Mouse (Mus musculus) gastrocnemius, adult 8-10 months (tissue): ENCODE data around the gene Gm45261. TPM values are rescaled to one million over a fixed set of nuclear protein-coding genes. Genes with fewer than 3 reads are reported as not detected.

Source experiments
- DNase-seq, 2 experiments: peaks; one replicate each; pipeline ENCODE4 v3.0.0; 2022; ENCODE audit warnings: low spot score in 2 of 2
- total RNA-seq, 4 experiments: library from RNA; stranded (reverse); gene quantifications; 2 replicates each; pipeline ENCODE4 v1.2.4; 2022

Gm45261 gene
- total RNA-seq = not detected

DNA sequence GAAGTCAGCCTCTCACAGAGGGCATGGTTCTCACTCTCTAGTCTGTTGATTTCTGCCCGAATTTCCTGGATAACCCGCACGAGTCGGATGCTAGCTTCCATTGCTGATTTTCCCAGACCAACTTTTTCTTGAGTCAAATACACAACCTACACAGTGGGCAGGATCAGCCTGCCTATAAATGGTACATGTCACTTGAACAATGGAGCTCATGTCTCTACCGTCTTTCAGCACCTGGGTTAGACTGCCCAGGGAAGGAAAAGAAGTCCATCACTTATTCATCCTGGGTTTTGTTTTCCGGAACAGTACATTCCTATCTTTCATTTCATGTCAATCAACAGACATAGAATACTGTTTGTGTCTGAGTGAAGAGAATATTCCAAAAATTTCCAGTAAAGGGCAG, at the start of gene Gm45261:
TSS of gene Gm45261 (minus strand) at position 101 of the 400 bp plus-strand sequence.
- DNase-seq = no peak

DNA sequence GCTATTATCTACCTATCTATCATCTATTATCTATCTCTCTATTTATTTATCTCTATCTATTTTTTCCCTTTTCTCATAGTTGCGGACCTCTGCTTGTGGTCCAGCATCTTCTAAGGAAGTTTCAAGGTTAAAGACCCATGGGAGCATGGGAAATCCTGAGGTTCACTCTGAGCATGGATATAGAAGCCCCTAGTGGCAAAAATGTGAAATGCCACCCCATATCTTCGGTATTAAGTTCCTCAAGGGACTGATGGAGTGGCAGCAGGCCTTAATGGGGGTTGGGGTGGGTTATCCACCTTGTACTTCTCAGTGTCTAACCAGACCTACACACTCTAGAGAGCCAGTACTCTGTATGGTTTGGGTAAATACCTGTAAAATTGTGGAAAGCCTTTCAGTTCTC, 43.5 kb upstream of the Gm45261 start:
- no peak for DNase-seq

DNA sequence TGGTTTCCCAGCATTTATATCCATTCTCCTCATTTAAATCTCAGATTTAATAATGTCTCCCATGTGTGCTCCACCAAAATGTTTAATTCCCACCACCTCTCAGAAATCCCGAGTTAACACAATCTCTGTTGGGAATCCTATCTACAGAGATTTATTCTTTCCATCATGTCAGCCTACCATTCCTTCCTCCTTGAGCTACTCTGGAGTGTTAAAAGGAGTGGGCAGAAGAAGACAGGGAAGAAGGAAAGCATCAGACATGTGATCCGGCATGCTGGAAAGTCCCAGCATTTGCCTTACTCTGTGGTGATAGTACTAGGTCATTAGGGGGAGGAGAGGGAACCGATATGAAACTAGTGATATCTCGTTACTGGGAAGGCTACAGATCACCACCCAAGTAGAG, 42.8 kb upstream of the Gm45261 start:
- DNase-seq = no peak

DNA sequence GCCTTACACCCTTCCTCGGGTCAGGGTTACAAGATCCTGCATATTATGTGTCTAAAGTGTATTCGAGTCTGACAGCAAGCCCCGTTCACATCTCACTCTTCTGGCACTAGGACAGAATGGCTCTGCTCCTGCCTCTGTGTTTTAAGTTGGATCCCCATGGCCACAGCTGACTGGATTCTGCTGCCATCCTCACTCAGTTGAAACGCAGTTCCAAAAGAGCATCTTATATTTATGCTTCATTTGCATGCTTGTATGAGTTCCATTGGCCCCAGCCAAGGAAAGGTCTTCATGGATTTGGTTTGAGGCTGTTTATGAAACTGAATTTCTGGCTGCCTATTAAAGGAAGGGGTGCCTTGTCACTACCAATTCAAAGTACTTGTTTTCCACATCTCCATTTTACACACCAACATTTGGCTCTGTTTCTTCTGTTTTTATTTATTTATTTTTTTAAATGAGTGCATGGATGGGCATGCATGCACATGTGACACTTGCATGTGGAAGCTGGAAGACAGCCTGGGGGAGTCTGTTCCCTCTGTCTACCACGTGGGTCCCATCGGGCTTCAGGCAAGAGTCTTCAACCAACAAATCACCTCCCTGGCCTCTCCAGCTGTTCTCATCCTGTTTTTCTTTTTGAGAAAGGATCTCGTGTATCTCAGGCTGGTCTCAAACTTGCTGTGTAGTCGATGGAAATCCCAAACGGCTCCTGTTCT, 41.4 kb upstream of the Gm45261 start:
- no peak for DNase-seq

DNA sequence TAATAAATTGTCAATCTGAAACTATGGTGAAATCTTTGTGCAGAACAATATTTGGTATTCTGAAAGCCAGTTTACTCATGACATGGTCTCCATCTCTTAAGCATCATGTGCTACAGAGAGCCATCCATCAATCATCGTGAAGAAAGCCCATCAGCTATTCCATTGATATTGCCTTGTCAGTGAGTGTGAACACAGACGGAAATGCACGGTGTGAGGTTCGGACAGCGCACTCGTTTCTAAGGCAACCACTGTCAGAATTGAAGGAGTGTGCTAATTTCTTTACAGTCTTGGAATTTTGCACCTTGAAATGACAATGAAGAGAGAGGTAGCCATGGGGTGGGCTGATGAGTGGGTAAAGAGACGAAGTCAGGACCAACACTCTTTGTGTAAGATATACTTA, 38.0 kb upstream of the Gm45261 start:
- no peak for DNase-seq

DNA sequence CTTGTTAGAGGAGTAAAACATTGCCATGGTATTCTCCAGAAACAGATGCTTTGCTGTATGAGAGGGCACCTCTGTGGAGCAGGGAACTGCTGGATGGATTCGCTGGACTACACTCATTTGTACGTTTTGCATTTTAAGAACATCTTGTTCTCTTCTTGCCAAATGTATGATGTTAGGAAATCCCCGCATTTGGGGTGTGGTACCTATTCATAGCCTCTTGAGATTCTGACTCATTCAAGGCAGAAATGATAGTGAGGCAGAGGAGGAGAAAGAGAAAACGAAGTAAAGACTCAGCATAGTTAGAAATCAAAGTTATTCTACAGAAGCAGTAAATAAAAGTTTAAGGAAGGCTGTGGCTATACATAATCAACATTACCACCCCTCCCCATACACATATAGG, 35.1 kb upstream of the Gm45261 start:
- DNase-seq = no peak

DNA sequence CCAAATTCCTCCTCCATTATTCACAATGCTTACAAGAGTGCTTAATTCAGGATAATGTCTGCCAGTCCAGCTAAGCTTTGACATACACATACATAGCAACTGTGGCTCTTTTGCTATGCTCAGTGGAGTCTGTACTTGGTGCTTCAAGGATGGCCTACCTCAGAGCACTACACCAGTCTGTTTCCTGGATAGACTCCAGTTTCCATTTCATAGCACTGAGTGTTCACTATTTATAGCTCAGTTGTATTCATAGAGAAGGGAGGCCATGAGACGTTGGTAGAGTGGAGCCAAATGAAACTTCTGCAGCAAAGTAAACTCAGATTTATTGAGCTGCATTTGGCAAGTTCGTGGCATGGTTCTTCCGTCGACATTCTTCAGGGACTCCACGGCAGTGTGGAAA, 22.2 kb upstream of the Gm45261 start:
- DNase-seq = no peak

DNA sequence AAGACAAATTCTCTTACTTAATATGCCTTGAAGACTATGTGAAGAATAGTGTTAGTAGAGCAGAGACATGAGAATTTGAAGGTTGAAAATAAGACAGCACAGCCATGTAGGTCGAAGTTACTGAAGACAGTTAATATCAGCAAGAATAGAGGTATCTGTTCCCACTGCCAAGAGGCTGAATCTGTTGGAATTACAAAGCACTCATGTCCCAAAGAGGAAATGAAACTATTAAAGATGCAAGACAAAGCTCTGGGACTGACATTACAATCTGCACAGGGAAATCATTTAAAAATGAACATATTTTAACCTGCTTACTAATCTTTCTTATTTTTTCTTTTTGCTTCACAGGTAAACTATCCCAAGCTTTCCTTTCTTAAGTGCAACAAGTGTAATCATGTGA, 13.7 kb upstream of the Gm45261 start:
- DNase-seq = no peak

DNA sequence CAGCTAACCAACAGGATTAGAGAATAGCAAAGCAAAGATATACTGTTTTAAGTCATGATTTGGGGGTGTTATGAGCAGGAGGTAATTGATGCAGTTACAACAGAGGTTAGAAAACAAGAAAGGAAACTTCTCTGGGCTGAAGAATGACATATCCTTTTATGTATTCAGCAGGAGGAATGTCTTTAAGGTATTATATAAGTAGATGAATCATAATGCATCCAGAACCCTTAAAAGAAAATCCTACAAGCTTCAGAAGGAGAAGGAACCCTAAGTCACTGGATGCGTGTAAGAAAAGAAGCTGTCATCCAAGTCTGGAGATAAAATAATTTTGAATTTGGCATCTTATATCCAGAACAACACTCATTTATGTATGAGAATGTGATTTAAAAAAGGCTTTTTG, 11.1 kb upstream of the Gm45261 start:
- DNase-seq = no peak

DNA sequence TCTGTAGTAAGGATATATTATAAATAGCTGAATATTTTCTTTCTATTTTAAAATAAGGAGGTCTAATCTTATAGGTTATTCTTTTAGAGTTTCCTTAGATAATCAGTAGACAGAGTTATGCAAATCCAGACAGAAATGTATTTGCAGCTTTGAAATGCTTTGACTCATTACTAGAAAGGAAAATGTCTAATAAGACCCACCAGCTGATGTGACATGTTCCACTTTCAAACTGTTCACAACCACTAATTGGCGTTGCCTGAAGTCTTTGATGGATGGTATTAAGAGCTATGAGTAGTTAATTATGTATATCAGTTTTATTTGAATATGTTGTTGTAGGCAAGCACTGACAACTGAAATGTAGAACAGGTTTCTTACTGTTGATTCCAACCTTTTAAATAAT, 1.3 kb downstream of the Gm45261 start:
- no peak for DNase-seq

DNA sequence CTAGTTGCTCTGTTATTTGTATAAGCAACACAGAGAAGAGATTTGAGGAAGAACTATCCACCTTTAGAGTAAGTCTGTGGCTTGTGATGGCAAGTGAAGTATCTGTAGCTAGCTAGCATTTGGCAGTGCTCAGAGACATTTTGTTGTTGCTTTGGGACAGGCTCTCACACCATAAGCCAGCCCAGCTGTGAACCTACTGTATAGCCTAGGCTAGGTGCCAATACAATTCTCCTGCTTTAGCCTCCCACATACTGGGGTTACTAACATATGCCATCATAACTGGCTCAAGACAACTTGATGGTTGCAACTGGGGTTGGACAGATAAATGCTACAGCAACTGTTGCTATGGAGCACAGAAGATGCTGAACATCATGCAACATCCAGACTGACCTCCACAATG, 1.8 kb downstream of the Gm45261 start:
- DNase-seq = no peak

DNA sequence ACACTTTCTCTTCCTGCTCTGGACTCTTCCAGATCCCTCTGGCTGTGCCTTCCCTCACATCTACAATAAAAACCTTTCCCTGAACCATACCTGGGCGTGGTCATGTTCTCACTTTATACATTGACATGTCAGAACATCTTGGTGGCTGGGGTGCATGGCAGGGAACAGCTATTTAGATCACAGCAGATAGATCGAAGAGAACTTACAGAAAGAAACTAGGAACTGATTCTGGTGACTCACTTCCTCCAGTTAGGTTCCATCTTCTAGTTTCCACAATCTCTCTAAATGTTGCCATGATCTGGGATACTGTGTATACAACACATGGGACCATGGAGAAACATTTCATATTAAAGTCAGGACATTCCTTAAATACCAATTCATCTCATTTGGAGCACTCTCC, 7.3 kb downstream of the Gm45261 start:
- DNase-seq = no peak

DNA sequence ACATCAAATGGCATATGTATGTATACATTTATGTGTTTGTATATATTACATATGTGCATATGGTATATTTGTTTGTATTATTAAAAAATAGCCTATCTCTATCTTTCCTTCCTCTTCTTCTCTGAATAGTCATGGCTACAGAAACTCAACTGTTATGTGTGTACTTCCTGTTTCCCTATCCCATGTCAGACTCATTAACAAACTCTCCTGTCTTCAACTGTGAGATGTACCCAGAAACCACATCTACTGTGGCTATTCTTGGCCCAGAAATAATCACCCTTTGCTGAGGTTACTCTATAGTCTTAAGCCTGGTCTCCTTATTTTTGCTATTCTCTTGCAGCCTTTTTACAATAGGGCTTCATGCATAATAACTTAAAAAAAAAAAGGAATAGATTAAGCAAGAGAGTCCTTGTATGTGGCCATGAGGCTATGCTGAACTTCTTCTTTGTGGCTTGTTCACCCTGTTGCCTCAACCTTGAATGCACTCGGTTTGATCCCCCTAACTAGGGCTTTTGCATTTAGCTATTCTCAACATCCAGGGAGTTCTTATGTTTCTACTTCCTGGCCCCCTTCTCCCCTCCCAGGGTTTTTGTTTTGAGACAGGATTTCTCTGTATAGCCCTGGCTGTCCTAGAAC, 9.2 kb downstream of the Gm45261 start:
- no peak for DNase-seq

DNA sequence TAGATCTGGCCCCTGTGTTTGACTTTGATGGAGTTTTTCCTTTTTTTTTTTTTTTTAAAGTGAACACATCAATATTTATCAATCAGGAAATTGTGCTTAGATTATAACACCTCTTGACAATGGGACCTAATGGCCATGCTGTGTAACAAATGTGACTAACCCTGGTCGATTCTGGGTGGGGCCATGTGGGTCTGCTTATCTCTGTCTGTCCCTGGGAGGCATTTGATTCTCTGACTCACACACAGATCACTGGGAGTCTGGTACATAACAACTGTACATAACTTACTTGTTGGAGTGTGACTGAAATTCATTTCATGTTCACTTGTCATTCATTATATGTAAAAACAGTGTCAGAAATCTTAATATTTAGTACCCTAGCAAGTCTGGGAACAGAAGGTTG, 13.7 kb downstream of the Gm45261 start:
- DNase-seq = no peak

DNA sequence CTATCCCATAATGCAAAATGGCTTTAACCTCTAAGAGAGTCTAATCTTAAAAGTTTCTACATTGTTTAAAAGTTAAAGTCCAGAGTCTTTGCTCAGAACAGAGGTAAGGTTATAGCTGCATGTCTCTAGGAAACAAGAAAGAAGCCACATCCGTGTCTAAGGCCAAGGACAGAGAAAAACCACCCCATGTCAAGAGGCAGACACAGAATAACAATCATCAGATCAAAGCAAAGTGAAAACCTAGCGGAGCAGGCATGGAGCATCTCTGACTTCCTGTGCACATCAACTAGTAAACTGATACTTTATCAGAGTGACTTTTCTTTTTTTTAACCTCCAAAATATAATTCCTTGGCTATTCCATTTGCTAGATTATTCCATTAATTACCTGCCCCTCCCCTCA, 20.3 kb downstream of the Gm45261 start:
- DNase-seq = no peak

DNA sequence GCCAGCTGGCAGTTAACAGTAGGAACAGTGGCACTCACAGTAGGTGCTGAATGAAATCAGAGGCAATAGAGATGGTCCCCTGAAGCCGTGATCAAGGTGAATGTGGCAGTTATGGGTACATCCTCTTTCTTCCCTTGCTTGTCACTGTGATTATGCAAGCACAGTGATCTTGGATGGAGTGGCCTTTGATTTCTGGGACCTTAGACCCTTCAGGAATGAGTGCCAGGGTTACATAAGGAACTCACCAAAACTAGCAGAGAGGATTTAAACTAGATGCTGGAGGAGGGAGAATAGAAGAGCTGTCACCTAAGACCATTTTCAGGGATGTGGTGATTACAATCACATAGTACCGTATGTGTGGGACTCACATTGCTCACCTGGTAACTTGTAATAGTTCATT, 22.7 kb downstream of the Gm45261 start:
- DNase-seq = no peak

DNA sequence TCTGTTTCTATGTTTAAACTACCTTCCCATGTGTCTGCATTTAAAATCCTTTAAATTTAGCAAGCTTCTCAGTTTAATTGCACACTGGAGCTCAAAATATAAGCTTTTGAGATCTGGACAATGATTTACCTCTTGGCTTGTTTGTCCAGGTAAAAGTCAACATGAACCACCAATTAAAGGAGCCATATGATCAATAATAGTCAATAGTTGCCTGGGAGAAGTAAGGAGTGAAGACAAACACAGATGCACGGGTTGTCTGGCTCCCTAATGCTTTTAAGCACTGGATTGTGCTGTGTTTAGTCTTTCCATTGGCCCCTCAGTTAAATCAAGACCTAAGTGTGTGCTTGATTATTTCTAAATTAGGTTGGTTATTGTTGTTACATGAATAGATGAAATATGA, 33.3 kb downstream of the Gm45261 start:
- DNase-seq = no peak

DNA sequence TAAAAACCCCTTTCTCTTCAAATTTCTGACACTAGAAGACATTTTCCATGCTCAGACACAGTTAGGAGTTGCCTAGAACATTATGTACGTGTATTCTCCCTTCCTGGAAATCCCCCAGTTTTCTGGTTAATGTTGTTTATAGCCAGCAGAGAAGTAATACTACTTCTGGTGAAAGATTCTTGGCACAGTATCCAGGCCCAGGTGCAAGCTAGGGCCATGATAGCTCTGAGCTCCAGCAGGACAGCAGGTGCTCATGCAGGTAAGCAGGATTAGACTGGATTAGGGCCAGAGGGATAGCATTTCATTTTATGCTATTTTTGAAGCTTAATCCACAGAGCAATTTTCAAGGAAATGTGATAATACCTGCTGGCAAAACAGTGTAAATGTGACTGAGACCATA, 33.8 kb downstream of the Gm45261 start:
- DNase-seq = no peak

DNA sequence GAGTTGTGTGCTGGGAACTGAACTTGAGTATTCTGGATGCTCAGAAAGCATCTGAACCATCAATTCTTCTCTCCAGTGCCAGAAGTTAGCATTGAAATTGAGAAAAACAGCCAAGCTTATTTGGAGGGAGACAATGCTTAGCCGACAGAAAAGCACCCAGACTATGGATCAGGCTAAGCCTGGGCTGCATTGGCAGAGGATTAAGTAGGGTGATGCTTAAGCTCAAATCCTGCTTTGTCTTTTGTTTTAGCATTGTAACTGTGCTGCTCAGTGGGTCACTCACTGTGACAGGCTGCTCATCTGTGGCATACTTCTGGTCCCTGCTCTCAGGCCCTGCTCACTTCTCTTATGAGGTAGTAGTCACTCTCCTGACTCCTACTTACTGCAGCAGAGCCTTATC, 36.6 kb downstream of the Gm45261 start:
- DNase-seq = no peak

DNA sequence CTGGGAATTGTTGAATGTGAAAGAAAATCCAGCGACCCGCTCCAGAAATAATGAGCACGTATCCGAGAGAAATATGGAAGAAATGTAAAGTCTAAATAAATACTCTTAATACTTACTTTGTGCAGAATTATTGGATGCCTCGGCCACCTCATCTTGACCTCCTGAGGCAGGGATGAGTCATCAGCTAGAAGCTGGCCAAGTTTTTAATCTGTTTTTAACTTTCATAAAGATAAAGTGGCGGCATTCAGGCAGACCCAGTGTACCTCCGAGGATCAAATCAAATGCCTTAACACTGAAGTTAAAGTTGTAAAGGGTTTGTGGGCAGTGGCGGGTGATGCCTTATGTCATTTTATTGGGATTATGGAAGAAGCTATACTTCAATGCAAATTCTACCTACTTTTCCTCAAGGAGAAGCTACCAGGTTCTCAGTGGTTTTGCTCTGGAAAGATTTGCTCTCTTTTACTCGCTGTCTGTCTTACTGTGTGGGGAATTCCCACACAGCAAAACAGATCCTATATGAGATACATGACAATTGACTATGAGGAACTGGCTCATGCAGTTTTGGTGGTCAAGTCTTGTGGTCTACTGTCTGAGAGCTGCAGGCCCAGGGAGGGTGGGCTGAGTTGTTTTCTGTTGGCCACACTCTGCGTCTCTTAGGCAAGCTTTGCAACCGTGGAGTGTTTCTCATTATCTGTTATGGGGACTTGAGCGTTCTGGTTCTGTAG, 42.8 kb downstream of the Gm45261 start:
- DNase-seq = no peak

DNA sequence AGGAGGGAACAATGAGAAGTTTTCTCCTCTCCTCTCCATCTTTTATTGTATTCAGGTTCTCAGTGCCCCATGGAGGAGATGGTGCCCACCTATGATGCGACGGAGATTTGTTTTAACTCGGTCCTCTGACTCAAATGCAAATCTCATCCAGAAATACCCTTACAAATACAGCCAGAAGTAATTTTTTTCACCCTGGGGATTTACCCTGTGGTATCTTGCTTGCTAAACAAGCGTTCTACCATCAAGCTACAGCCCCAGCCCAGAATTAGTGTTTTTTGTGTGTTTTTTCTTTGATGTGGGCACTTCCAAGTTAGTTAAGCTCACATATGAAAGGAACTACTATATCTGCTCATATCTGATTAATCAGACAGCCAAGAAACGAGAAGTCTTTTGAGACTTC, 44.9 kb downstream of the Gm45261 start:
- no peak for DNase-seq

DNA sequence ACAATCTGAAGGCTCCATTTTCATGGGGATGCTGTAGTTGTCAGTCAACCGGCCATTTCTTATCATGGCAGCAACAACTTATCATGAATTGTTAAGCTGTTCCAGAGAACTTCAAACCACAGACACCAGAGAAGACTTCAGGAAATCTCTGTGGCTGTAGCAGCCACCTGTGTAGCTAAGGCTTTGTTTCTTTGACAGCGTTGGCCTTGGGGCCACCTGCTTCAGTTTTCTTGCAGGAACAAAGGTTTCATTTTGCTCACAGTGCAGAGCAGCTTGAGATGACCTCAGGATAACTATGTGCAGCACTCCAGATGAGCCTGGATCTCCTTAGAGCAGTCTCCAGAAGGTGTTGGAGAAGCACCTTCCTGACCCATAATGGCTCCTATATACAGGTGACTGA, 48.7 kb downstream of the Gm45261 start:
- no peak for DNase-seq
